Mouse (Mus musculus) bone marrow, adult 2 months (tissue): ENCODE measurements around the gene Gcm1.

Experiments
- CTCF ChIP-seq: fragments of 200-500 bp; IDR thresholded peaks from 2 replicates; pipeline ENCODE4 v1.5.1; 2011; ENCODE audit warnings: low read length, control low read depth; ENCODE audit not compliant: control insufficient read depth, insufficient read depth
- POLR2A ChIP-seq: fragments of 200-500 bp; IDR thresholded peaks from 2 replicates; pipeline ENCODE4 v1.6.1; 2011; ENCODE audit warnings: low read depth, mild to moderate bottlenecking, control low read depth, low read length, borderline replicate concordance; ENCODE audit not compliant: control insufficient read depth

DNA sequence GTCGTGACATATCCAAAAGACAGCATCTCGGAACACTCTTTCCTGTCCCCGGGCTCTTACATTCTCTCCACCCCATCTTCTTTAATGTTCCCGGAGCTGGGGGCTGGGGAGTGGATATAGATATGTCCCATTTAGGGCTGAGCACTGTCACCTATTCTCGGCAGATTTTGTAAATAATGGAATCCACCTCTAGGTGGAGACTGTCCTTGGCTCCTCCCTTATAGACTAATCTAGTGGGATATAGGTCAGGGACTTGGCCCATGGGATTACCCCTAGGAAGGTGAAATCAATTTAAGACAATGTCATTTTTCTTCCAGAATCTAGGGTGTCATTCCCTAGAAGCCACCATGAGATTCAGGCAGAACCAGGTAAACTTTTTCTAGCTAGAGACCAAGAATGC lies 57.9 kb downstream of the Gcm1 start:
- TF ChIP-seq POLR2A (no peak), CTCF (no peak)
